Mouse (Mus musculus): ENCODE measurements around the gene Pnck. TPM values are rescaled to one million over a fixed set of nuclear protein-coding genes. Genes with fewer than 3 reads are reported as not detected.

Pnck gene
- total RNA-seq (2022): 100 to 1,000 TPM; 115 to 126 (median 117) TPM

DNA sequence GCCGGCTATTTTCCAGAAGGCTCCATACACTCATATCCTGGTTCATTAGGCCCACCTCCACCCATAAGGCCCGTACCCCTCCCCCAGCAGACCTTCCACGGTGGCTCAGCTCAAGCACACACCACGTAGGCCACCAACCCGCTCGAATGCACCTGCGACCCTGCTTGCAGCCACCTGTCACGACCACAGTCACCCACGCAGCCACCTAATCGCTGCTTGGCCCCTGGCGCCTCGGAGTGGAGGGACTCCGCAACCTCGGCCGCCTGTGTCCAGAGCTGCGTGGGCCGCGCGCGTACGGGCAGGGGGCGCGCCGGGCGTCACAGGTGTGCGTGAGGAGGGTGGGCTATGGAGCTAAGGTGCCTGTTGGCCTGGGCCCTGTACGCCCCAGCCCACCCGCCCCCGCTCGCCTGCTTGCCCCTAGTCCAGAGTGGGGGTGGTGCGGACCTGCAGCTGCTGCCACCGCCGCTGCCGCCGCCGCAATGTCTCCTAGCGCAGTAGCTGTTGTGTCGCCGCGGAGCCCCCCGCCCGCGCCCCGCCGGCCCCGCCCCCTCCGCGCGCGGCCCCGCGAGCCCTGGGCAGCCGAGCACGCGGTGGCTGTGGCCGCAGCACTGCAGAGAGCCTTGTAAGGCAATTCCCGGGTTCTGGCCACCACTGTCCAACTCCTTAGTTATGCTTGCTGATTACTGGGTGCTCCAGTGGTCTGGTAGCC is at the start of gene Pnck:
Gene Pnck (minus strand): TSS at position 543 of the 709 bp plus-strand sequence.
- no peak for DNase-seq (ENCODE audit: low spot score in 2 of 2)

DNA sequence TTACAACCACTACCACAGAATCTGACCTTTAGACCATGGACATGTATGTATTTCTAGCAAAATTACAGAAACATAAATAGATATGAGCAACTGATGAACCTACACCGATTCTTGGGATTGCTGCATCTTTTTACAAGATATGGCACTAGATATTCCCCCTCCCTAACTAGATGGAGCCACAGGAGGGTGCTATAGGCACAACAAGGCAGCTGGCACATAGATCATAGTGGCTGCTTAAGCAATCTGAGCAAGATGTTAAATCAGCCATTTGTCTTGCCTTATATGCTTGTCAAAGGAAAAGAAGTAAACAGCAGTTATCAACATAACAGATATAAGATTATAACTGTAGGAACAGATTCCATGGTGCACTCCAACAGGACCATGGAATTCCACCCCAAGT is 40.6 kb upstream of the Pnck start:
- no peak for DNase-seq (ENCODE audit: low spot score in 2 of 2)

DNA sequence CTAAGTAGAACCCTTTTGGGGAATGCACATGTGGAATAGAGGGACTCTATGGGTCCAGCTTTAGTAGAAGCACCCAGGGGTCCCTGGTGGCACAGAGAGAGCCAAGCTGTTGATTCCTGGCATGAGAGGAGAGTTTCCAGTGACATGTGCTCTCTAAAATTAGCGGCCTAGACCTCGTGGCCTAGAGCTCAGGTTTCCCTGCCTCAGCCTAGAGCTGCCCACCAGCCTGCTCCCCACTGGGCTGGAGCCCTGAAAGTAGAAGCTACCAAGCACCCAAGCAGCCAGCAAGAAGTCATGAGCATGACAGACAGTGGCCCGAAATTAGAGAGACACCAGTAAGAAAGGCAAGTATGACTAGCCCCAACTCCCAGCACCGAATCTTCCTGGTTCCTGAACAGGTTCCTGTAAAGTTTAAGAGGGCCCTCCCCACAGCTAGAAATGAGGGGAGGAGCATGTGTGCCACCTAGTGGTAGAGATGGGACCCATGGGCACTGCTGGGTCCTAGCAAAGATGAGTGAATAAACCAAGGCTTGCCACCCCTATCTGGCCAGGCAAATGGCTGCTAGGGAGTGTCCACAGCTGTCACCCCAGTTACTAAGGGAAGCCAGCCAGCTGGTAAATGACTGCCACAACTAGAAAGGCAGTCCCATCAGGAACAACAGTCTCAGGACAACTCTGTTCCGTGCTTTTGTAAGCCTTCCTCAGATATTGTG is 31.2 kb upstream of the Pnck start:
- DNase-seq (ENCODE audit: low spot score in 2 of 2): peak in 1 of 2 experiments; percentile 46

DNA sequence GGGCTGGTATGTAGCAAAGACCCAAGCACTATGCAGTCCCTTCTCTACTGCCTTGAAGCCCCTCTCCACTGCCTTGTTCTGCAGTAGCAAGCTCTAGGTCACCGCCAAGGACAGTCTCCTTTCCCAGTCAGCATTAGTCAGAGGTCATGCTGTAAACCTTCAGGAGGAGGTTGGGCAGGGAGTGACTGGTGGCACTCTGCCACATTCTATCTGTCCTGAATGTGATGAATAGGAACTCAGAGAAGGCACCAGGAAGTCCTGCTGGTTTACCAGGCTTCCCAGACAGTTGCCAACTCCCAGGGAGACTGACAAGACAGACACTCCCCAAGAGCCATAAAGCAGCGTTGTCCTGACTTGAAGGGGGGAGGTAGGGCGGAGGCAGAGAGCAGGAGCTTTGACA is 25.7 kb upstream of the Pnck start:
- DNase-seq (ENCODE audit: low spot score in 2 of 2): no peak

DNA sequence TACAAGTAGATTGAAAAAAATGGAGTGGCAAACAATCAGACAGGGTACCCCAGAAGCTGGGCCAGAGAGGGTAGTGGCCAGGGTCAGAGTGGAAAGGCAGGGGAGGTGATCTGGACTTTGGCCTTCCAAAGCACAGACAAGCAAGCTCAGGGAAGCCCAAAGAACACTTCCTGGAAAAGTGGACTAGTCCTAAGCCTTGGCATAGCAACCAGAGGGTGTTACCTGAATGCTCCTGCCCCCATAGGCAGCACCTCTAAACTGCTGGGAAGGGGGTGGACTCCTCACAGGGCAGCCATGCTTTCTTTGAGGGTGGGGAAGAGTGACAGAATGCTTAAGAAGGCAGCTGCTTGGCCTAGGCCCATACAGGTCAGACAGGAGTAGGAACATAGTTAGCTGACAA is 25.1 kb upstream of the Pnck start:
- DNase-seq (ENCODE audit: low spot score in 2 of 2): no peak

DNA sequence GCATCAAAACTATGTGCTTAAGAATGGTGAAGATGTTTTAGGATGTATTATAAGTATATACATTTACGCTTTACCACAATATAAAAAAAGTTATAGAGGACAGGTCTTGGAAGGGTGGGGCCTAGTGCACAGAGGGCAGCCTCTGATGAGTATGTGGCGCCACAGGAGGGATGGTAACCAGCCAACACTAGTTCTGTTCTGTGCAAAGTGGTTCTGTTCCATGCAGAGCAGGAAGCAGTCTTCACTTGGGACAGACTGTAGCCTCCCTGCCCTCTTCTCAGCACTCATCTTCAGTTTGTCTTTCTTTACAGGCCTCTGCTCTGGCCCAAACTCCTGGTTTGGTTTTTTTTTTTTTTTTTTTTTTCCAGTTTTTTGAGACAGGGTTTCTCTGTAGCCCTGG is 24.2 kb upstream of the Pnck start:
- no peak for DNase-seq (ENCODE audit: low spot score in 2 of 2)

DNA sequence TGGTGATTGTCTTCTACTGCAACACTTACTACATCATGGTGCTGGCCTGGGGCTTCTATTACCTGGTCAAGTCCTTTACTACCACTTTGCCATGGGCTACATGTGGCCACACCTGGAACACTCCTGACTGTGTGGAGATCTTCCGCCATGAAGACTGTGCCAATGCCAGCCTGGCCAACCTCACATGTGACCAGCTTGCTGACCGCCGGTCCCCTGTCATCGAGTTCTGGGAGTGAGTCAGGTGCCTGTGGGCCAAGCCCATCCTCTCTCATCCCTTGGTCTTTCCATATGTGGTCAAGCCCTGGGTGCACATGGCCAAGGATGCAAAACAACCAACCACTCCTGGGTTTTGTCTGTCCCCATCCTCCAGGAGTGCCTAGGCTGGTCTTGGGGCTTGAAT is 16.8 kb upstream of the Pnck start:
- no peak for DNase-seq (ENCODE audit: low spot score in 2 of 2)

DNA sequence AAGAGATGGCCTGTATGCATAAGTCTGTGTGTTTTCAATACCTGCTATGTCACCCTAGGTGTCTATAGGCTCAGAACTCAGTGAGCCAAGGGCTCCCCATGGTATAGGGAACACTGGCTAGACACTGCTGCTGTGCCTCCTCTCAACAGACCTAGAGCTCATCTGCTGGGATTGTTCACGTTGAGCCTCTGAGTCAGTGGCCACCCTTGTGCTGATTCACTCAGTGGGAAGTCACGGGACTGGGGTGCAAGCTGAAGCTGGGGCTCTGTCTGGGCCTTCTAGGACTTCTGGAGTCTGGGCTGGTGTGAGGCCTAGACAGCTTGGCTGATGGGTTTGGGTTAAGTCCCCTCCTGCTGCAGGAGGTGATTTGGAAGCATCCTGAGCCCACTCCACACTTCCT is 15.3 kb upstream of the Pnck start:
- no peak for DNase-seq (ENCODE audit: low spot score in 2 of 2)

DNA sequence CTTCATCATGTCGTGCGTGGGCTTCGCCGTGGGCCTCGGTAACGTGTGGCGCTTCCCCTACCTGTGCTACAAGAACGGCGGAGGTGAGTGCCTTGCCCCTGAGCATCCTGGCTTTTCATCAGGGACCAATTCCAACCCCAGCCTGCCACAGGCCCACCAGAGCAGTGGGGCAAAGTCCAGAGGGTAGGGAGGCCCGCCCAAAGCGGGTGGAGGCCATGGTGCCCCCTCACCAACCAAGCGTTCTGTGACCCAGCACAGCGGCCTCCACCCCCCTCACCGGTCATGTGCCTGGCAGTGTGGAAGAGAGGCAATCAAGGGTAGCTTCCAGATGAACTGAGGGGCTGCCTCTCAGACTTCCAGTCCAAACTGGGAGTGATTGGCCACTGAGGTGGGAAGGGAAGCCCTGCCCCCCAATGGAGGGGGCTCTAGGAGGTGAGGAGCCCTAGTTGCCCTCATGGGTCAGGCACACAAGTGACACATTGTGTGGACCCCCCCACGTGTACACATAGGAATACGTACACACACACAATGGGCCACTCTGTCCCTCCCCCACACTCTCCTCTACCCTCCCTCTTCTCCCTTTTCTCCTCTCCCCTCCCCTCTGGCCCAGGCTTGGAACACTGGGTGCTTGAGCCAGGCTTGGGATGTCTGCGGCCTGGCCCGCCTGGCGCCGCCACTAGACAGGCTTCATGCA is 14.2 kb upstream of the Pnck start:
- DNase-seq (ENCODE audit: low spot score in 2 of 2): no peak

DNA sequence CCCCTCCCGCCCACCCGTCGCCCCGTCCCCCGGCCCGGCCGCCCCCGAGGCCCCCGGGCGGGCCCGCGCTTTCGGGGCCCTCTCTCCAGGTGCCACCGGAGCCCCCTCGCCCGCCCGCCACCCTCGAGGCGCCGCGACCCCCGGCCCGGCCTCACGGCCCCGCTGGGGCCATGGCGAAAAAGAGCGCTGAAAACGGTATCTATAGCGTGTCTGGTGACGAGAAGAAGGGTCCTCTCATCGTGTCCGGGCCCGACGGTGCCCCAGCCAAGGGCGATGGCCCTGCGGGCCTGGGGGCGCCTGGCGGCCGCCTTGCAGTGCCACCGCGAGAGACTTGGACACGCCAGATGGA is 13.7 kb upstream of the Pnck start:
- no peak for DNase-seq (ENCODE audit: low spot score in 2 of 2)

DNA sequence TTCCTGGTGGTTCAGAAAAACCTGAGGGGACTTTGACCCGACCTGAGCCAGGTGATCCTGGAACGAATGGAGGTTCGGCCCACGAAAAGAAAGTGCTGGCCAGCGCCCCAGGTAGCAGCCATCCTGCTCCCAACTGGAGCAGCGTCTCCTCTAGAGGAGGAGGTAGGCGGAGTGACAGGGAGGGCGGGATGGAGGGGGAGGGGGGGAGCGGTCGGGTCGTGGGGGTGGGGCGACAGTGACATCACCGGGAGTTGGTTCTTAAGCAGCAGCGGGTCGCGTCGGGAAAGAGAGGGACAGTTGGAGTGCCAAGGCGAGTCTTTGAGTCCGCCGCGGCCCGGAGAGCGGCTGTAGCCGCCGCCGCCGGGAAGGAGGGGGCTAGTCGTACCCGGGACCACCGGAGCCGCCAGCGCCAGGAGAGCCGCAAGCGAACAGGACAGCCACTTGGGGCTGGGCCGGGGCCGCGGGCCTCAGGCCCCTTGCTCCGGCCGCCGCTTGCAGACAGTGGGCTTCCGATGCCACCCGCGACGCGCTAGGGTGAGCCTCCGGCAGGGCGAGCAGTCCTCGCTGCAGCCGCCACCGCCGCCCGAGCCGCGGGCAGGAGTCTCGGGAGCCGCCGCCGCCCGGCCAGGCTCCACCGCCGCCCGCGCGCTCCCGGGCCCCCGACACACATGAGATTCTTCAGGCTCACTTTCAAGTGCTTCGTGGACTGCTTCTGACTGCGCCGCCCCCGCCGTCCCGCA is 13.1 kb upstream of the Pnck start, which contains the start of gene Slc6a8:
Gene Slc6a8 (plus strand): TSS at position 272 of the 740 bp plus-strand sequence.
- peak in 1 of 2 experiments; percentile 59 for DNase-seq (ENCODE audit: low spot score in 2 of 2)

DNA sequence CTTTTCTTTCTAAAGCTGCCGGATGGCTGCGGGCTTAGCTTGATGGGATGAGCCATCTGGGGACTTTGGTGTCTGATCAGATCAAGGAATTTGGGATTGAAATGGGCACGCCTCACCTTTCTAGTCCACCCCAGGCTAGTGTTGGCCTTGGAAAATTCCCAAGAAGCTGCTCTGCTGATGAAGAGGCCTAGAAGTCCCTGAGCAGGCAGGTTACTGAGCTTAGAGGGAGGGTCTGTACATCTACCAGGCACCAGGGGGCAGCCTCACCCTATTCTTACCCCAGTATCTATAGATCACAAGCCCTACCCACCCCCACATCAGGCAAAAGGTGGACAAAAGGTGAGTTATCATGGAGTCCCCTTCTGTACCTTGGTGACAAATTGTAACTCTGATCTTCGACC is 12.1 kb upstream of the Pnck start:
- peak in 1 of 2 experiments; percentile 44 for DNase-seq (ENCODE audit: low spot score in 2 of 2)

DNA sequence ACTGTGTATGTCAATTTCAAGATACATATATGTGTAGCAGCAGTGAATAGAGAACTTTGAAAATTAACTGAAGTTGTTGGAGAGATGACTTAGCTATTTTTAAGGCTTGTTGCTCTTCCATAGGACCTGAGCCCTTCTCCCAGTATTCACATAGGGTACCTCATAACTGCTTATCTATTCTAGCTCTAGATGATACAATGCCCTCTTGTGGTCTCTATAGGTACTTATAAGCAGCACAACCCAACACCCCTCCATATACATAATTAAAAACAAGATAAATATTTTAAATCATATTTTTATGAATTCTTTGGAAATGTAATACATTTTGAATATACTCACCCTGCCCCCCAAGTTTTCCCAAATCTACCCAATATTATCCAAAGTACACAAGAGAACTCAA is 3.2 kb upstream of the Pnck start:
- no peak for DNase-seq (ENCODE audit: low spot score in 2 of 2)

DNA sequence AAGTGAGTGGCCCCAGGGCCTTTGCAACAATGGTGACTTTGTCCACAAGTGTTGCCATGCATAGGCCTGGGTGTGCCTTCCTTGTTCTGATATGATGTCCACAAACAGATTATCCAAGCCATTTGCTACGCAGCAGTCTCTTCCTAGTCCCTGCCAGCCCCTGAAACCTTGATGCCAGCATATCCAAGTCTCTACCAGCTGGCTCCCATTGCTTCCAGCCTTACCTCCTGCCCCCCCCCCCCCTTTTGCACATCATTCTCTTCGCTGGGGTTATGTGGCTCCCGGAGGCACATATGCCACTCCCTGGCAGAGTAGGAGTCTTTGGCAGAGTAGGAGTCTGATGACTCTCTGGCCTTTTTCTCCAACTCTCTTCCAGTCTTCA is 358 bp upstream of the Pnck start:
- no peak for DNase-seq (ENCODE audit: low spot score in 2 of 2)

DNA sequence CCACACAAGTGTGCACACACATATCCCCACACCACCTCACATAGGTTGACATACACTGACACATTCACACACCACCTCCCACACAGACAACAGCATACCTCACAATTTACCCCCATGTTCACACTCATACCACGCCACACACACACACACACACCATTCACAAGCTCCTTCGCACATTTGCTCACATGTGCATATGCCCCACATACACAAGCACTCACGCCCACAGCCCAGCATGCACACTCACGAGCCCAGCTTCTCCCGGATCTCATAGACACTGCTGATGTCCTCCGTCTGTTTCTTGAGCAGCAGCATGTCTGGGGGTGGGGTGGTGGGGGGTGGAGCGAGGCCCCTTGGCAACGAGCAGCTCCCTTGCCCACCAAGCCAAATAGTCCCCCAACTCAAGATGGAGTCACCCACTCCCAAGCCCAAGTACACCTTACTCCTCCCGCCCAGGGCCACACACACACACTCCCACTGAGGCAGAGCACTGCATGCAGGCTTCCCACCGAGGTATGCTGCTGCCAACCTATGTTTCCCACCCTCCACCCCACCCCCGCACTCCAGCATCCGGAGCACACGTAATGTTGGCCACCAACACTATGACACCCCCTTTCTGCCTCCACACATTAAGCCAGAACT is 862 bp downstream of the Pnck start:
- peak in 1 of 2 experiments; percentile 42 for DNase-seq (ENCODE audit: low spot score in 2 of 2)

DNA sequence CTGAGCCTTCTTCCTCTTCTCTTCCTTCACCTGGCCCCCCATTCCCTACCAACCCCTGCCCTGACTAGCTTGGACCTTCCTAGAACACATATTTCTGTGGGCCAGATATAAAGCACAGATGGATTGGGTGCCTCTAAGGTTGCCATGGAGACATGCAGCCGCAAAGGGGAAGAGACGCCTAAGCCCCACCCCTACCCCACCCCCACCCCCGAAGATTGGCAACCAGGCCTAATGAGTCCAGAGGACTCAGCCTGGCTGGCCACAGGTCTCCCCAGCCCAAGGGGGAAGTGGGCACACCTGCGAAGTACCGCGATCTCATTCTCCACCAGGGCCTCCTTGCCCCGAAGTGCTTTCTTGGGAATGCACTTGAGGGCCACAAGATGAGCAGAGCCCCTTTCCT is 1.5 kb downstream of the Pnck start:
- no peak for DNase-seq (ENCODE audit: low spot score in 2 of 2)

DNA sequence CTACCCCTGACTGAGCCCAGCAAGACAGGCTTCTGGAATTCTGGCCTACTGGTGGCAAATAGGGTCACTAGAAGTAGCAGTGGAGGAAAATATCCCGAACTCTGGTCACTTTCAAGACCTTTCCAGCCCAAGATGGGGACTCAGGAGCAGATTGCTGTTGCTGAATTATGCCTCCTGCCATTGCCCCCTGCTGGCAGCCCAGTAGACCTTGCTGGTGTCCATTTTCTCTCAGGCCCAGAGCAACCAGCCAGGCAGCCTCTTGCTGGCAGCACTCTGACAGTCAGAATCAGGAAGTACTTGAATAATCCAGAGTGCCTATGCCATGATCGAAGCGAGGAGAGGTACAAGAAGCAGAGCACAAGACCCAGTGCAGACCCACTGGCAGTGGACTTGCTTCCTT is 4.4 kb downstream of the Pnck start:
- no peak for DNase-seq (ENCODE audit: low spot score in 2 of 2)

DNA sequence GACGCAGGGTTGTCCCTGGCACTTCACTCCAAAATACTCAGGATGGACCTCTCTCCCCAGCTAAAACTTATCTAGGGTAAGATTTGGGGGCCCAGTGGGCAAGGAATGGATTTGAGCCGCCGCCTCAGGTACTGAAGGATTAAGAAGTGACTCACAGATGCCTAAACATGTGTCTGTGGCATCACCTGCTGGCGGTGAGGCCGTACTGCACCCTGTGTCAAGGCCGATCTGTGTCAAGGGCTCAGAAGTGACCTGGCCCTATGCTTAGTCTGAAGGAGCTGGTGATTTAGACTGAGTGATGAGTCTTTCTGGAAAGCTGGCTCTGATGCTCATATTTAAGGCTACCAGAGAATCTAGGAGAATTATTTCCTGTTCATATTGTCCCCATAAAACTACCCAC is 5.7 kb downstream of the Pnck start:
- DNase-seq (ENCODE audit: low spot score in 2 of 2): peak in 1 of 2 experiments; percentile 69

DNA sequence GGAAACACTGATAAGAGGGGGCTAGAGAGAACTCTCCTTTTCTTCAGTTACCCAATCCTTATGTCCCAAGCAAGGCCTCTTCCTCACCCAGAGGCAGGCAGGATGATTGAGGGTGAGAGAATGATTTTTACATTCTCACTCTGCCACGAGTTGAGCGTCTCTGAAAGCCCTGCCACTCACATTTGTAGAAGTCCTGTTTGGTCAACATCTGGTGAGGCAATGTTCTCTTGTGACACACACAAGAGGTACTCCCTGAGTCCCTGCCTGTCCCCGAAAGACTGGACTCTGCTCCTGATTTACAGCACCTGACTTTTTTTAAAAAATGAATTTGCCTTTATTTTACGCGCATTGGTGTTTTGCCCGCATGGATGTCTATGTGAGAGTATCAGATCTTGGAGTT is 6.5 kb downstream of the Pnck start:
- DNase-seq (ENCODE audit: low spot score in 2 of 2): no peak

DNA sequence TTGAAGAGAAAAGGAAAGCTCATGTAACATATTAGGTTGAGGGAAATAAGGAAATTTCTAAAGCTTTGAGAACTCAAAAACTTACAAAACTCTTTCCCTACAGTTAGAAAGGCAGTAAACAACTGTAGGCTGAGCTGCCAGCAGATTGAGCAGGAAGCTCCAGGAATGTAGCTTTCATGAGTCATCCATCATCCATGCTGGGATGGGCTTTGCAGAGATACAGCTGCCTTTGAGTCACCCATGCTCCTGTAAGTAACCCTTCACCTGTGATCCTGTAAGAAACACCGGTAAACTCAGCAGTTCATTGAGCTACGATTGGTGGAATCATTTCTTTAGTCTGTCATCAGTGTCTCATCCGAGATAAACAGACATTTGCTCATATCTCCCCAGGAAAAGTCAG is 9.0 kb downstream of the Pnck start:
- no peak for DNase-seq (ENCODE audit: low spot score in 2 of 2)

DNA sequence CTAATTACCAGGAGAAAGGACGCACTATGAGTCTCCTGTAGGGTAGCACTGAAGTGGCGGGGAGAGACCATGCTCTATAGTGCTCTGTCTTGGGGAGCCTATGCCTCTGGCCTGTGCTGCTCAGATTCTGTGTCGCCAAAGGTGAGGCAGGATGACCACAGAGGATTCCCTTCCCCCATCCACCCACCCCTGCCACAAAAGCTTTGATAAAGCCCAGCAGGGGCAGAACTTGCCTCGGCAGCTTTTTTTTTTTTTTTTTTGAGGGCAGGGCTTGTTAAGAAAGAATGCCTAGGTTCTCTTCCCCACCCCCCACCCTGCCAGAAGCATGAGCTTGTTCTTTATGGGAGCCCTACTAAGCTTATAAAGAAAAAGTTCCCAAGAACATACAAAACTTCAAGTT is 14.8 kb downstream of the Pnck start:
- DNase-seq (ENCODE audit: low spot score in 2 of 2): no peak
